Mouse (Mus musculus) lung, adult 2 months (tissue): ENCODE results near the gene Robo1. TPM values are rescaled to one million over a fixed set of nuclear protein-coding genes. Genes with fewer than 3 reads are reported as not detected.

Experiments
- DNase-seq: peaks from one replicate; pipeline ENCODE4 v3.0.0; 2022
- H3K4me1 ChIP-seq: fragments of 200-500 bp; 2 replicates; pipeline ENCODE4 v1.6.1; 2011; ENCODE audit warnings: low read length; ENCODE audit not compliant: control insufficient read depth, insufficient read depth
- H3K4me3 ChIP-seq: fragments of 200-500 bp; replicated peaks from 2 replicates; pipeline ENCODE3; 2011; ENCODE audit warnings: low read depth, mild to moderate bottlenecking, control low read depth, low read length; ENCODE audit errors: extremely low read depth
- CTCF ChIP-seq: fragments of 200-500 bp; IDR thresholded peaks from 2 replicates; pipeline ENCODE4 v1.5.1; 2011; ENCODE audit warnings: mild to moderate bottlenecking, low read length, control low read depth; ENCODE audit not compliant: insufficient read depth
- POLR2A ChIP-seq: fragments of 200-500 bp; IDR thresholded peaks from 2 replicates; pipeline ENCODE4 v1.6.1; 2011; ENCODE audit warnings: low read depth, mild to moderate bottlenecking, control low read depth, low read length, borderline replicate concordance; ENCODE audit errors: extremely low read depth
- WGBS: fragments of 180-500 bp; shearing (Covaris S2); methylation state at CpG from one replicate; pipeline ENCODE4 v1.1.7; 2018; 5-methylcytosine and 5-hydroxymethylcytosine counted together
- polyA plus RNA-seq: library from polyadenylated mRNA; depleted of rRNA; stranded (reverse); fragments of >200 nt; gene quantifications from 2 replicates; pipeline ENCODE4 v1.2.3, GENCODE M21; 2012

The Robo1 gene
- polyA plus RNA-seq, 1 experiment: 8.3 TPM

DNA sequence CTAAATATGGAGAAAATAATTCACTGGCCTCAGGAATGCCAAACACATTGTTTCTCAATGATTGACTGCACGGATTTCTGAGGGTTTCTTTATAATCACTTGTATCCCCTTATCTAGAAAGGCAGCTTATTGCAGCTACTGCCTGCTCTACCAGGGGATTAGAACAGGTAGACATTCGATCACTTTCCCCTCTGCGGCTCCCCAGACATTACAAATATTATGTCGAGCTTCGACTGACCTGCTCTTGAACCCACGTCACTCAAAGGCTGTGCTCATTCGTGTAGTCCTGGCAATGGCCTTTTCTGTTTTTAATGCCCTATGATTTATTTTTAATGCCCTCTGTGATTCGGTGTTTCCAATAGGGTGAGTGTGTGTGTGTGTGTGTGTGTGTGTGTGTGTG lies 521.4 kb downstream of the Robo1 start:
- 68% methylated on average over 8 of the region's 8 CpGs for WGBS
- TF ChIP-seq CTCF (no peak), POLR2A (no peak)
- no peak for DNase-seq

DNA sequence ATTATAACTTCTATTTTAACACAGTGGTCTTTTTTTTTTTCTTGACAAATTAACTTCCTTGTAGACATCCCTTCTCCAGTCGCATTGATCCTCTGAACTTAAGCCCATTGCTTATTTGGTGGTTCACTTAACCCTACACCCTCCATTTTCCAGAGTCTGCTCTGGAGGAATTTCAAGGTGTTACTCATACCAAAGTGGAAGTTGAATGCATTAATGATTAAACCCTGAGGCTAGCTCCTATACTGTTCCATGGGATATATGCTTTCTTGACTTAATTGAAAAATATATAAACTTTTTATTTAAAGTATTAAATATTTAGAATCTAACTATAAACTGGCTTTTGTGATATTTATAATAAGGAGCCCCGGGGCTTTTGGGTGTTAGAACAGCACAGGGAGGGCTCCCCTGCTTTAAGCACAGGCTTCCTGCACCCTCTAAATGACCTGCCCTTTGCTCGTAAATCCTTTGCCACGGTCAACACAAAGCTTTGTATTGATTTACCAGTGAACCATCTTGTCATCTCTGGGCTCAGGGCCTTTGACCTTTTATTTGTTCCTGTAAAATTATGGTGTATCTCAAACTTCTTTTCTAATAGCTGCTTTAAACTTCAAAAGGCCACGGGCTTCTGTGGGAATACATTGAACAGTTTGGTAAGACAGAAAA lies 522.4 kb downstream of the Robo1 start:
- H3K4me3 ChIP-seq: no peak overlapping the region
- TF ChIP-seq CTCF (no peak), POLR2A (no peak)
- 72% methylated on average over 5 of the region's 5 CpGs for WGBS
- DNase-seq: no peak
- no peaks in the 10 kb centered on the region for H3K4me1 ChIP-seq

More for the DNA sequence above, 521.4 kb downstream of the Robo1 start:
- Histone ChIP-seq H3K4me3 (no peak overlapping the region), H3K4me1 (no peaks in the 10 kb centered on the region)

DNA sequence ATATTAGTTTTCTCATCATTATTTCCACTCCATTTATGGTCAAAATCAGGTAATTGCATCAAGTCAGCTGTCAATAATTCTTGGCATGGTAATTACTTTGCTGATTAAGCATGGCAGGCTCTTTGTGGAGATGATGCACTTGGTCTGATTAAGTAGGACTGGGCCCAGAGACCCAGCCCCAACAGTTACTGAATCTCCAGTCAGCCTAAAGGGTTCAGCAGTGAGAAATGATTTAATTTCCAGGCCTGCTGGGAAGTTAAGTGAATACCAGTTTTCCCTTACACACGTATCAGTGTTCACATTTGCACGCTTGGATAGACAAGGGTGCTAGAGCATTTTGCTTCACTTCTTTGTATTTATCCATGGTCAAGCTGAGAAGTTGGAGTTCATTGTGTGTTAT lies 526.2 kb downstream of the Robo1 start:
- no peak for TF ChIP-seq POLR2A
- no peak for TF ChIP-seq CTCF
- WGBS: 93% methylated on average over 2 of the region's 2 CpGs
- H3K4me1 ChIP-seq: no peaks in the 10 kb centered on the region
- DNase-seq: no peak
- no peak overlapping the region for H3K4me3 ChIP-seq

DNA sequence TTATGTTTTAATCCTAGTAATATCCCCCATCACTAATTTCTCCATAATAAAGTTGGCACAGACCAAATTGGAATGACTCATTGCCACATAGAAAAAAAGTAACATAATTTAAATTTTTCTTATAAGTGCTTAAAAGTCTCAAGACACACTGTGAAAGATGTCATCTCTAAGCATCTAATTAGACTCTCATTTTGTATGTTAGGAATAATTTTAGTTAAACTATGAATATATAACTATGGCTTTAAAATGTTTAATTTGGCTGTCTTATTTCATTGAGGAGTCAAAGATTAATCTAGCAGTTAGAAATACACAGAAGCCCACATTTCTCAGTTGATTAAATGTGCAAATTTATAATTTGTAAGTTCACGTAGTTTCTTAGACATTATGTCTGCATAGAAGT lies 530.9 kb downstream of the Robo1 start:
- TF ChIP-seq CTCF (no peak), POLR2A (no peak)
- no peak for DNase-seq
- no peaks in the 10 kb centered on the region for H3K4me1 ChIP-seq
- 80% methylated on average over 1 of the region's 1 CpGs for WGBS
- no peak overlapping the region for H3K4me3 ChIP-seq

DNA sequence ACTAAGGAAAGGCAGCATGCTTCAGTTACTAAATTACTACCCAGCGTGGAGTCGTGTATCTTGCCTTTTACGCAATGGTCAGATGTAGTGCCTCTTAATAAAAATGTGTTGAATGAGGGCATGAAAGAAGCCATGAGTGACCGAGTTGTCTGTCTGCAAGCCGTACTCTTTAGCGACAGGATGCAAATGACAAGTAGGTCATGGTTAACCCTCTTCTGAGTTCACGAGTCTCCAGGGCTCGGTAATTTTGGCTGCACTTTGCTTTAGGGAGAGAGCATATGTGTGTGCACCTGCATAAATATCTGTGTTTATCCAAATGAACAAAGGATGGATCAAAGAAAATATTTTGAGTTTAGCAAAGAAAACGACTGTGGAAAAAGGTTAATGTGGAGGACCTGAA lies 533.0 kb downstream of the Robo1 start:
- TF ChIP-seq CTCF (no peak), POLR2A (no peak)
- WGBS: 77% methylated on average over 9 of the region's 9 CpGs
- no peaks in the 10 kb centered on the region for H3K4me1 ChIP-seq
- no peak overlapping the region for H3K4me3 ChIP-seq
- no peak for DNase-seq

DNA sequence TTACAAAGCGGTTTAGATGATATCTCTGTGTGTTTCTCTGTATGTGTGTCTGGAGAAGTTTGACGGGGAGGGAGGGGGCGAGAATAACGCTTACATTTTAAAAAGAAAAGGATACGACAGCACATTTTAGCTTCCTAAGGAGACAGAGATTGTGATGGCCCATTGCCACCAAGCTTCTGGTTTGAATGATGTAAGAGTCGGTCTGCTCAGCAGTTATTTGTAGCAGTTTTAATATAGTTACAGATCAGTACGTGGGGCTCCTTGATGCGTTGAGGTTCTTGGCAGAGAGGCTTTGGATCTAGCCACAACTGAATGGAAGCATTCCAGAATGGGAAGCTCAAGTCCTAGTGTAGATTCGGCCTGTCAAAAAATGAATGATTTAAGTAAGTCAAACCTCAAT lies 546.0 kb downstream of the Robo1 start:
- no peaks in the 10 kb centered on the region for H3K4me1 ChIP-seq
- DNase-seq: no peak
- no peak overlapping the region for H3K4me3 ChIP-seq
- WGBS: 75% methylated on average over 9 of the region's 9 CpGs
- TF ChIP-seq CTCF: no peak
- TF ChIP-seq POLR2A: no peak

DNA sequence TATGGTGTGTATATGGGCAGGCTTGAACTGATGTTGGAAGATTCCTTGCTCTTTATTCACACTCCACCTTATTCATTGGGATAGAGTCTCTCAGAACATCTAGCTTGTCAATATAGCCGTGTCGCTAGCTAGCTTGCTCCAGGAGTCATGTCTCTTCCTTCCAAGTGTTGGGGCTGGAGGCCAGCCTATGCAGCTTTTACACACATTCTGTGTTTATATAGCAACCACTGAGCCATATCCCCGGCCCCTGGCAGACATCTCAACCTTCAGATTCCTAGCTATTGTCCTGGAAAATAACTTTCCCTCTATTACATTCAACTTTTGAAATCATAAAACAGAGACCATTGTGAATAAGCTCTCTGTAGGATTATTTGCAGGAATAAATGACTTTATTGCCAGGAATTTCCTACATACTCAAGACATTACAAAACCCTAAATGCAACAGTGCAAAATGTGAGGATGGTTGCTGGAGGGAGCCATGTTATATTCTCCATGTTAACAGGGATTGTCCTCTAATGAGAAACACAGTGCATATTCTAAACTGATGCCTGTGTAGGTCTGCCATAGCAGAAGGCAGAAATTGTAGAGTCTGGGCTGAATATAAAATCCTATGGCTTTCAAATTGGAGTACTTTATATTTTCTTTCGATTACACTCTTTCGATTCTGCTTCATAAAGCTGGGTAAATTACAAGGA lies 546.9 kb downstream of the Robo1 start:
- H3K4me1 ChIP-seq: no peaks in the 10 kb centered on the region
- no peak for TF ChIP-seq CTCF
- TF ChIP-seq POLR2A: no peak
- DNase-seq: no peak
- 79% methylated on average over 5 of the region's 5 CpGs for WGBS
- H3K4me3 ChIP-seq: no peak overlapping the region

DNA sequence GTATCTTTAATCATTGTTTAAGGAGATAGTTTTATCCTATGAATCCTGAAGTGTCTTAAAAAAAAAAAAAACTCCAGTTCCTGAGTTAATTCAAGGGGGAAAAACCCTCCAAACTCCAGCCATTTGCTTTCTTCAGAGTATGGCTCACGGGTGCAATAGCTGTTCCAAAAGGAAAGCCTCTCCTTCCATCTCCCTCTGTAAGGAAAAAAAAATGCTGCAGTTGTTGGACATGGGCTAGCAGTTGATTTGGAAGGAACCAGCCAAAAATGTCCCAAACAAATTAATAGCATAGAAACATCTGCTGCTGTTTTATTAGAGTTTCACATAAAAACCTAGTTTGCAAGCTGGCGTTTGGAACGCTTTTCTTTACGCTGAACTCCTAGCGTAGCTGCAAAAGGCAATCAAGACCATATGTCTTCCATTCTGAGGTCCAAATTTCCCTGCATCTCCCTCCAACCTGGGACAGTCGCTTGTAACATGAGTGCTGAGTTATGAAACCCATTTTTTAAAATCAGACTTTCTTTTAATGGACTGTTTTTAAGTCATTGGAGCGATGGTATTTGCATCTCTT lies 553.7 kb downstream of the Robo1 start:
- no peaks in the 10 kb centered on the region for H3K4me1 ChIP-seq
- WGBS: 79% methylated on average over 7 of the region's 7 CpGs
- H3K4me3 ChIP-seq: no peak overlapping the region
- no peak for DNase-seq
- TF ChIP-seq CTCF: no peak
- no peak for TF ChIP-seq POLR2A

DNA sequence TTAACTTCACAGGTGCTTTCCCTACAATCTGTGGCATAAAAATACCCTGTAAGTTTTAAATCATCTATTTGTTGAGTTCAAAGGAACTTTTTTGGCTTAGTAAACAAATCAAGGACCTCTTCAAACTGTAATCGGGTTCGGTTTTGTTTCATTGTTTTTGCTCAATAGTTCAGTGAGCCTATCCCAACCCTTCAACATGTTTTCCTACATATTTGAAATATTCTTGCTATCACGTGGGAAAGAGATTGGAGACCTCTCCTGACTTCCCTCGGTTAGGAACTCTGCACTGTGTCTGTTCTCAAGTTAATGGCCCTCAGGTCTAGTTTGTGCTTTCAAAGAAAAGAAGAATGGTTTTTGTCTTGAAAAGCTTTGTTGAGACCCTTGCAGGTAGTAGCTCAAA lies 557.9 kb downstream of the Robo1 start:
- no peak for DNase-seq
- TF ChIP-seq CTCF: no peak
- no peak for TF ChIP-seq POLR2A
- H3K4me3 ChIP-seq: no peak overlapping the region
- WGBS: 56% methylated on average over 4 of the region's 4 CpGs
- H3K4me1 ChIP-seq: no peaks in the 10 kb centered on the region
